Mouse (Mus musculus): ENCODE results near the gene Tfap2c.
A peak's percentile ranks its signal among the peaks of the same experiment; 100 is the strongest.

Gene Tfap2c

GRCm38 (mm10) chr2:172551081-172551720 lies 1.8 kb downstream of the Tfap2c start:
- no peak for DNase-seq (ENCODE audit: low spot score)

GRCm38 (mm10) chr2:172551872-172552271 lies 2.5 kb downstream of the Tfap2c start:
- DNase-seq (ENCODE audit: low spot score): no peak

GRCm38 (mm10) chr2:172552666-172553065 lies 3.3 kb downstream of the Tfap2c start:
- no peak for DNase-seq (ENCODE audit: low spot score)

GRCm38 (mm10) chr2:172554211-172554610 lies 4.8 kb downstream of the Tfap2c start:
- no peak for DNase-seq (ENCODE audit: low spot score)

GRCm38 (mm10) chr2:172558674-172559468 lies 9.5 kb downstream of the Tfap2c start:
- no peak for DNase-seq (ENCODE audit: low spot score)

- no peak for DNase-seq (ENCODE audit: low spot score)
Measured at GRCm38 (mm10) chr2:172561016-172561415, 11.6 kb downstream of the Tfap2c start.

- no peak for DNase-seq (ENCODE audit: low spot score)
Measured at GRCm38 (mm10) chr2:172567835-172568234, 18.4 kb downstream of the Tfap2c start.

- no peak for DNase-seq (ENCODE audit: low spot score)
Measured at GRCm38 (mm10) chr2:172568466-172568865, 19.1 kb downstream of the Tfap2c start.

GRCm38 (mm10) chr2:172577196-172577766 lies 27.9 kb downstream of the Tfap2c start:
- no peak for DNase-seq (ENCODE audit: low spot score)

- no peak for DNase-seq (ENCODE audit: low spot score)
Measured at GRCm38 (mm10) chr2:172579221-172579620, 29.8 kb downstream of the Tfap2c start.

- no peak for DNase-seq (ENCODE audit: low spot score)
Measured at GRCm38 (mm10) chr2:172580536-172581265, 31.3 kb downstream of the Tfap2c start.

GRCm38 (mm10) chr2:172583312-172583711 lies 33.9 kb downstream of the Tfap2c start:
- no peak for DNase-seq (ENCODE audit: low spot score)

- no peak for DNase-seq (ENCODE audit: low spot score)
Measured at GRCm38 (mm10) chr2:172585329-172585728, 35.9 kb downstream of the Tfap2c start.

- no peak for DNase-seq (ENCODE audit: low spot score)
Measured at GRCm38 (mm10) chr2:172589048-172589447, 39.7 kb downstream of the Tfap2c start.

GRCm38 (mm10) chr2:172590839-172591238 lies 41.4 kb downstream of the Tfap2c start:
- peak; percentile 24 for DNase-seq (ENCODE audit: low spot score)

GRCm38 (mm10) chr2:172594326-172594725 lies 44.9 kb downstream of the Tfap2c start:
- no peak for DNase-seq (ENCODE audit: low spot score)

- DNase-seq (ENCODE audit: low spot score): no peak
Measured at GRCm38 (mm10) chr2:172597056-172597455, 47.7 kb downstream of the Tfap2c start.

- DNase-seq (ENCODE audit: low spot score): no peak
Measured at GRCm38 (mm10) chr2:172597881-172598280, 48.5 kb downstream of the Tfap2c start.

- no peak for DNase-seq (ENCODE audit: low spot score)
Measured at GRCm38 (mm10) chr2:172604625-172605024, 55.2 kb downstream of the Tfap2c start.

- DNase-seq (ENCODE audit: low spot score): no peak
Measured at GRCm38 (mm10) chr2:172605642-172606041, 56.2 kb downstream of the Tfap2c start.

- no peak for DNase-seq (ENCODE audit: low spot score)
Measured at GRCm38 (mm10) chr2:172607710-172608109, 58.3 kb downstream of the Tfap2c start.

Measured in c-Kit-positive CD71-positive TER-119-positive erythroid progenitor cells, embryonic 14.5 days (primary cell).